34 mouse cellular contexts compared by ENCODE assay signal in the genomic region with DNA sequence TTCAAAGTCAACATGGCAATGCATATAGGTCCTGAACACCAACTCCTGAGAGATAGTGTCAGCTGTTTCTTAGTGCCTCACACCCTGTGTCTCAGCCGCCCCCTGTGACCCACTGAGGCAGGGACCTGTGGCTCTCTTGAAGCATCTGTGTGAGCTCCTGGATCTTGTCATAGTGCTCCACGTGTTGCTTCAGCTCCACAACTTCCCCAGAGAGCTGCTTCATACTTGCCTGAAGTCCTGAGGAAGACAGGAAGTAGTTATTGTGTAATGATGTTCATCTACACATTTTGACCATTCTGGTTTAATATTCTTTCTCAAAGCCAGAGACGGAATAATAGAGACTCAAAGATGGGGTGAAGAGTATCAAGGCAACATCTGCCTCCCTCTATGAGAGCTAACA. TPM values are rescaled to one million over a fixed set of nuclear protein-coding genes. Genes with fewer than 3 reads are reported as not detected.
"Had no signal": no experiment of that assay in that cellular context is flagged by ENCODE, and none has a peak within 500 bp of the region (broad histone marks: within the 10 kb centered on the region; RNA-seq: fewer than 3 reads in every experiment).

No protein-coding gene starts in this region.

- H3K27ac ChIP-seq: heart, embryonic 10.5 days; heart, embryonic 13.5 days; heart, embryonic 15.5 days; hindbrain, embryonic 10.5 days; hindbrain, embryonic 12.5 days; hindbrain, embryonic 13.5 days; hindbrain, embryonic 14.5 days; hindbrain, embryonic 15.5 days; hindbrain, postnatal 0 days; intestine, embryonic 15.5 days; kidney, embryonic 15.5 days; kidney, postnatal 0 days; layer of hippocampus, adult 2 months had no signal

- H3K27me3 ChIP-seq: heart, embryonic 12.5 days; heart, embryonic 13.5 days; heart, embryonic 15.5 days; hindbrain, embryonic 12.5 days; hindbrain, embryonic 13.5 days; hindbrain, embryonic 15.5 days; intestine, embryonic 15.5 days; kidney, embryonic 15.5 days had no signal

- DNase-seq: heart, postnatal 10 days; heart, postnatal 14 days; heart, postnatal 36 days; heart, postnatal 4 days; kidney, adult 11 months; kidney, adult 18-20 months; kidney, adult 2 months; kidney, adult 8-10 months; kidney, adult 9 months; kidney, postnatal 10 days; kidney, postnatal 14 days; kidney, postnatal 25 days; kidney, postnatal 36 days; kidney, postnatal 4 days; layer of hippocampus, adult 9-11 months; layer of hippocampus, postnatal 36 days had no signal

- H3K4me1 ChIP-seq: heart, embryonic 10.5 days; heart, embryonic 12.5 days; heart, embryonic 13.5 days; heart, embryonic 15.5 days; hindbrain, embryonic 10.5 days; hindbrain, embryonic 12.5 days; hindbrain, embryonic 13.5 days; hindbrain, embryonic 15.5 days; intestine, embryonic 15.5 days; kidney, embryonic 15.5 days had no signal

- H3K4me2 ChIP-seq: heart, embryonic 11.5 days; heart, embryonic 12.5 days; heart, embryonic 13.5 days; heart, embryonic 15.5 days; hindbrain, embryonic 12.5 days; hindbrain, embryonic 13.5 days; hindbrain, embryonic 14.5 days; hindbrain, embryonic 15.5 days; intestine, embryonic 15.5 days; kidney, embryonic 15.5 days had no signal

- ATAC-seq: hindbrain, embryonic 16.5 days; hindbrain, postnatal 0 days; inflammation-experienced regulatory T-cells, adult 6 months; intestine, embryonic 15.5 days had no signal

- H3K36me3 ChIP-seq: hindbrain, embryonic 15.5 days; intestine, embryonic 15.5 days had no signal

- H3K9ac ChIP-seq: heart, embryonic 12.5 days; heart, embryonic 13.5 days; heart, embryonic 15.5 days; hindbrain, embryonic 12.5 days; hindbrain, embryonic 13.5 days; hindbrain, embryonic 14.5 days; hindbrain, embryonic 15.5 days; intestine, embryonic 15.5 days; kidney, embryonic 15.5 days had no signal

- H3K4me3 ChIP-seq: heart, embryonic 10.5 days; heart, embryonic 12.5 days; heart, embryonic 13.5 days; heart, embryonic 15.5 days; hindbrain, embryonic 10.5 days; hindbrain, embryonic 12.5 days; hindbrain, embryonic 13.5 days; hindbrain, embryonic 15.5 days; intestine, embryonic 15.5 days; kidney, embryonic 15.5 days; layer of hippocampus, adult 2 months had no signal

- H3K9me3 ChIP-seq: heart, embryonic 10.5 days; heart, embryonic 12.5 days; heart, embryonic 13.5 days; heart, embryonic 15.5 days; hindbrain, embryonic 10.5 days; hindbrain, embryonic 12.5 days; hindbrain, embryonic 13.5 days; hindbrain, embryonic 15.5 days; intestine, embryonic 15.5 days; kidney, embryonic 15.5 days had no signal

RNA-seq across cellular contexts. Expression of gene Tppp, which starts 30.7 kb away (rescaled TPM):
- total RNA-seq: hematopoietic stem cell, adult 5-6 weeks had no signal
